Mouse (Mus musculus): ENCODE data around the gene A830031A19Rik.

GRCm38 (mm10) chr11:24096483-24096882 is 21.6 kb upstream of the A830031A19Rik start:
- no peak for TF ChIP-seq CTCF (IDR thresholded peaks at IDR 0.05)
- no peak for TF ChIP-seq EP300 (IDR thresholded peaks at IDR 0.05; ENCODE audit: insufficient read depth, low read depth, low read length)

All from heart, adult 2 months (tissue).